Mouse (Mus musculus): ENCODE results near the gene Mylk2. TPM values are rescaled to one million over a fixed set of nuclear protein-coding genes. Genes with fewer than 3 reads are reported as not detected.

Mylk2 gene
- total and polyA plus RNA-seq, 2 experiments from 2014 or later, result 0.29 TPM; not detected in 1

DNA sequence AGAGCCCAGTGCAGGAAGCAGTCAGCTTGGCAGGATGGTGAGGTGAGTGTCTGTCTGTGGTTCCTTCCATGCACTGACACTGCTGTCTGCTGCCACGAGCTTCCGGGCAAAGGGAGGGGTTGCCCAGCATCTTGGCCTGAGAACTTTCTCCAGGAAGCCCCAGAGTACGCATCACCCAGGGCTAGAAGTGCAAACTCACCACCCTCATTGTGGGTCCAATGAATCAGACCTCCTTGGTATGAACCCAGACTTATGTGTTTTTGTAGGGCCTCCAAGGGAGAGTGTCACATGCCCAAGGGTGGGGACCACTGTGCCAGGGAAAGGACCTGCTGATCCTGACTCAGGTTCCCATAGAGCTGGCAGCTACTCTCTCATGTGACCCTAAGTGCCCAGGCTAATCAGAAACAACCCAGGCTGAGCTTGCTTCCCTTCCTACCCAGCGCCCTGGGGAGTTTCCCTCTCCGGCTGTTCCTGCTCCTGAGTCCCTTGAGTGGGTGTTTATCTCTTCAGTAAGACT lies 7.0 kb upstream of the Mylk2 start:
- DNase-seq, result no peak
- no peak overlapping the region for H3K27ac ChIP-seq (ENCODE audit: low read depth, low read length)
- no peak for TF ChIP-seq CTCF (IDR thresholded peaks at IDR 0.05; ENCODE audit: low read depth)
- H3K4me3 ChIP-seq (ENCODE audit: low read depth, low read length), result no peak overlapping the region
- H3K9ac ChIP-seq, result no peak overlapping the region
- H3K4me2 ChIP-seq (ENCODE audit: low read depth), result no peak overlapping the region
- WGBS, result 80% methylated on average over 5 of the region's 5 CpGs
- no peak for ATAC-seq
- H3K27me3 ChIP-seq (ENCODE audit: insufficient read depth, low read length), result no peaks in the 10 kb centered on the region
- H3K9me3 ChIP-seq (ENCODE audit: low read length), result no peaks in the 10 kb centered on the region
- H3K36me3 ChIP-seq (ENCODE audit: insufficient read depth), result no peaks in the 10 kb centered on the region
- no peaks in the 10 kb centered on the region for H3K4me1 ChIP-seq (ENCODE audit: insufficient read depth)

DNA sequence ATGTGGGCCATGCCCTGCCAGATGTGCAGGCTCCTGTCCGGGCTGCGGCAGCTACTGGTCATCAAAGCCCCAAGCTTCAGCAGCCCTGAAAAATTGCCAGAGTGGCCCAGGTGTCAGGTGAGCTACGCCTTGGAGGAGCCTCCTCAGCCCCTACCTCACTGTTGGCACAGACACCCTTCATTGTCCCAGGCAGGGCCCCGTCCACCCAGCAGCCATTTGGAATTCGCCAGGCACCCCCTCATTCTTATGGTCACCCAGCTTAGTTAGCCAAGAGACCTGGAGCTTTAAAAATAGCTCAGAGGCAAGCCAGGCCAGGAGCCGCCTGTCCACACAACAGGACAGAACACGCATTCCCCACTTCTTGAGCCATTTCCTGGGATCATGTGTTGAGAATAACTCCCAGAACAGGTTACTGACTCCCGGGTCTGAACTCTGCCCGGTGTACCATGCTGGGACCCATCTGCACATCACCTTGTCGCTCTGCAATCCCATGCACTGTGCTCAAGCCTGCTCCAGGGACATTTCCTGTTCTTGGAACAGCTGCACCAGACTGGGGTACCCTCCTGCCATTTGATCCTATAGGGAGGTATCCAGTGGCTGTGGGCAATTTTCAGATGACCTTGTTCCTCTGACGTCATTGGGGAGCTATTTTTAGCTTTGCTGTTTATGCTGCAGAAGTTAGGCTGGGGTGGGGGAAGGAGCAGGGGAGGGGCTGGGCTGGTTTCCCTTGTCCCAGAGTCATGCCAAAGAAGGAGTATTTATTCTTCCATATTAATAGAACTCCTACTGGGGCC lies 5.9 kb upstream of the Mylk2 start:
- Histone ChIP-seq H3K27ac (ENCODE audit: low read depth, low read length) (no peak overlapping the region), H3K4me1 (ENCODE audit: insufficient read depth) (no peaks in the 10 kb centered on the region), H3K27me3 (ENCODE audit: insufficient read depth, low read length) (no peaks in the 10 kb centered on the region), H3K4me2 (ENCODE audit: low read depth) (no peak overlapping the region), H3K36me3 (ENCODE audit: insufficient read depth) (no peaks in the 10 kb centered on the region), H3K9ac (no peak overlapping the region), H3K9me3 (ENCODE audit: low read length) (no peaks in the 10 kb centered on the region), H3K4me3 (ENCODE audit: low read depth, low read length) (no peak overlapping the region)
- TF ChIP-seq CTCF (IDR thresholded peaks at IDR 0.05; ENCODE audit: low read depth), result no peak
- ATAC-seq (no peak), DNase-seq (no peak)
- 66% methylated on average over 11 of the region's 11 CpGs for WGBS

DNA sequence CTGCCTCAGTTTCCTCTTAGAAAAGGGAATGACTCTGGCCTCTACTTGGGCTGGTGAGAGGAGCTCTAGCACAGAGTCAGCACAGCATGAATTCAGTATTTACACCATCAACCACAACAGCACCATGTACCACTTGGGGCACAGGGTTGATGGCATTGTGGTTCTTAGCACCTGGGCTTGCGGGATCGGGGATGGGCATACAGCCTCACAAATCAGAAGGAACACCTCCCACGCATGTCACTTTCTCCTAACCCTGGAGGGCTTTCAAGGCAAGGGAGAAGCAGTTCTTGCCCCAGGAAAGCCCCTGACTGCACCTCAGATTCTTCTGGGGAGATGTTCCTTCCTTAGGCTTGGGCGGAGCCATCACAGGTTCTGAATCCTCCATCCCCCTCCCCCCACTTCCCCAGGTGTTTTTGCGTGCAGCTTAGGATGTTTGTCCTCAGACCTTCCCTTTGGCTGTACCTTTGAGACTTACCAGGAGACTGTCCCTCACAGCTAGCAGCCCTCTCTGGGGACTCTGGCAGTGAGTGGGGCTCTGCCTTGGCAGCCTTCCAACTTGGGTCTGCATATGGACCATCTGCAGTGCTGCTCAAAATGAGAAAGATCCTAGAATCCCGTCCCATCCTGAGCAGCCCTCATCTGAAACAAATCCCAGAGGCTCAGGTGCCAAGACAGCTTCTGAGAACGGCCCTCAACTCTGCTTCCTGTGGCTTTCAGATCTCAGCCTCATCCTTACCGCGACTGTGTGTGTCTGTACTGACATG lies 4.7 kb upstream of the Mylk2 start:
- no peaks in the 10 kb centered on the region for H3K9me3 ChIP-seq (ENCODE audit: low read length)
- no peak for TF ChIP-seq CTCF (IDR thresholded peaks at IDR 0.05; ENCODE audit: low read depth)
- no peaks in the 10 kb centered on the region for H3K36me3 ChIP-seq (ENCODE audit: insufficient read depth)
- H3K4me2 ChIP-seq (ENCODE audit: low read depth), result no peak overlapping the region
- no peak overlapping the region for H3K9ac ChIP-seq
- H3K27ac ChIP-seq (ENCODE audit: low read depth, low read length), result no peak overlapping the region
- H3K4me1 ChIP-seq (ENCODE audit: insufficient read depth), result no peaks in the 10 kb centered on the region
- no peaks in the 10 kb centered on the region for H3K27me3 ChIP-seq (ENCODE audit: insufficient read depth, low read length)
- WGBS, result 60% methylated on average over 9 of the region's 9 CpGs
- DNase-seq (peak; percentile 34), ATAC-seq (0 out of 2 replicates have a peak, but pooled peaks have one; percentile 35)
- H3K4me3 ChIP-seq (ENCODE audit: low read depth, low read length), result no peak overlapping the region

DNA sequence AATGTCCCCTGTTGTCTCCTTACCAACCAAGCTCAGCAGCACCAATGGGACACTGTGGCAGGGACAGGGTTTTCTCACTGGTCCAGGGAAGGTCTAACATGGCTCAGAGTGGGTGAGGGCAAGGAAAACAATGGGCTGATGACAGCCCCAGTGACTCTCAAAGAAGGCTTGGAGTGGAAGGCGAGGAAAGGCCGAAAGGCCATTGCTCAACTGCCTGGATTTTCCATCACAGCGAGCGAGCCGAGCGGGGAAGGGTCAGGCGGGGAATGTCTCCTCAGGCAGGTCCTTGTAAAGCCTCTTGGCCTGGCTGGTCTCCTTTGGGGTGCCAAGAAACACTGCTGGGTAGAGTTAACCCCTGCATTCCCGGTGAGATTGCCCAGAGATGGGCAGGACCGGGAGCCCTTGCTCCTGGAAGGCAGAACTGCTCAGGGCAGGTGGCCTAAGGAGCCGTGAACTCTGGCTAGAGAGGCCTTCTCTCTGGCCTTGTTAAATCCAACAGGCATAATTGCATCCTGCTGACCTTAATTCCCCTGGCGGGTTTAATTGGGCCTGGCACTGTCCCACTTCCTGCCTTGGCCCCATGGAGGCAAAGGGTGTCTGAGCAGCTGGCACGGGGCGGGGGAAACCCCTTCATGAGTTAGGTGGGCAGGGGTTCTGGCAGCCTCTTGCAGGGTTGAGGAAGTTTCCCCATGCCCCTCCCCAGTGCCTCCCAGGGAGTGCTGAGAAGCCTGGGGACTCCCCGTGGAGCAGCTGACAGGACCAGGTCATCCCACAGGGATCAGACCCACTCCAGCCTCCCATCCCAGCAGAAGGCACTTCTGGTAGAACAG lies 3.8 kb upstream of the Mylk2 start:
- H3K36me3 ChIP-seq (ENCODE audit: insufficient read depth), result no peaks in the 10 kb centered on the region
- H3K4me2 ChIP-seq (ENCODE audit: low read depth), result no peak overlapping the region
- H3K27me3 ChIP-seq (ENCODE audit: insufficient read depth, low read length), result no peaks in the 10 kb centered on the region; the same call in 1 of the 2 replicates
- 45% methylated on average over 14 of the region's 14 CpGs for WGBS
- TF ChIP-seq CTCF (IDR thresholded peaks at IDR 0.05; ENCODE audit: low read depth), result no peak
- H3K4me1 ChIP-seq (ENCODE audit: insufficient read depth), result no peaks in the 10 kb centered on the region
- no peaks in the 10 kb centered on the region for H3K9me3 ChIP-seq (ENCODE audit: low read length)
- ATAC-seq (peak; percentile 57), DNase-seq (peak; percentile 51)
- H3K4me3 ChIP-seq (ENCODE audit: low read depth, low read length), result no peak overlapping the region
- no peak overlapping the region for H3K27ac ChIP-seq (ENCODE audit: low read depth, low read length)
- no peak overlapping the region for H3K9ac ChIP-seq

DNA sequence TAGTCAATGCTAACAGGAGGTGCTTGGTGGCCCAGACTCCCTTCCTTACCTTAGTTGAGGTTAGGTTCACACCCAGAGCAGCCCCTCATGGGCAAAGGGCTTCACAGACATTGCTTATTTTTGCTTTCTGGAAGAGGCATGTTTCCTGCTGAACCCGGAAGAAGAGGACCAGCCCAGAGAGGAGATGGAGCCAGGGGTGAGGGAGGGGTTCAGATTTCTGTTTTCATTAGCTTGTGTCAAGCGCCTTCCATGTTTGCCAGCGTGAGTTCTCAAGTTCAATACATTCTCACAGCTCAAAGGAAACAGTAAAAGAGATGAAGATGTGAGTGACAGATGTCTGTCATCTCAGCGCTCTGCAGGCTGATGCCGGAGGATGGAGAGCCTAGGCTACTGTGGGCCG lies 1.3 kb upstream of the Mylk2 start:
- Histone ChIP-seq H3K27me3 (ENCODE audit: insufficient read depth, low read length) (peaks cover 6% of the 10 kb centered on the region), H3K27ac (ENCODE audit: low read depth, low read length) (no peak overlapping the region), H3K4me3 (ENCODE audit: low read depth, low read length) (no peak overlapping the region), H3K4me2 (ENCODE audit: low read depth) (no peak overlapping the region), H3K9me3 (ENCODE audit: low read length) (no peaks in the 10 kb centered on the region), H3K9ac (no peak overlapping the region), H3K36me3 (ENCODE audit: insufficient read depth) (no peaks in the 10 kb centered on the region), H3K4me1 (ENCODE audit: insufficient read depth) (no peaks in the 10 kb centered on the region)
- no peak for ATAC-seq
- no peak for TF ChIP-seq CTCF (IDR thresholded peaks at IDR 0.05; ENCODE audit: low read depth)
- no peak for DNase-seq
- 84% methylated on average over 6 of the region's 6 CpGs for WGBS

DNA sequence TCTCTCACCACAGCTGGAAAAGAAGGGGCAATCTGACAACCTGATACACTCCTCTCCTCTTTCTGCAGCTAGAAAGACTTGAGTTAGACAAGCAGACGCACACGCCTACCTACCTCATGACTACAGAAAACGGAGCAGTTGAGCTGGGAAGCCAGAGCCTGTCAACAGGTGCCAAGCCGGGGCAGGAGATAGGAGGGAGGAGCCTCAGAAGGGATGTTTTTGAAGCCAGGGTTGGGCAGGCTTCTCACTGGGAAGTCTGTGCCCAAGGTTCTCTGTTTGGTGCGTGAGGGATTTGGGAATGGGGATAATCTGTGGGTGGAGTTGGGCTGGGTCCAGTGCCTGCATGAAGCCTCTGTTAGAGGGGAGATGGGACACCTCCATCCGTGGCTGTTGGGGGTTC lies 280 bp downstream of the Mylk2 start:
- no peak overlapping the region for H3K4me3 ChIP-seq (ENCODE audit: low read depth, low read length)
- H3K27me3 ChIP-seq (ENCODE audit: insufficient read depth, low read length), result peaks cover 6% of the 10 kb centered on the region
- TF ChIP-seq CTCF (IDR thresholded peaks at IDR 0.05; ENCODE audit: low read depth), result no peak
- 27% methylated on average over 6 of the region's 6 CpGs for WGBS
- no peak overlapping the region for H3K4me2 ChIP-seq (ENCODE audit: low read depth)
- no peaks in the 10 kb centered on the region for H3K4me1 ChIP-seq (ENCODE audit: insufficient read depth)
- H3K9ac ChIP-seq, result no peak overlapping the region
- H3K36me3 ChIP-seq (ENCODE audit: insufficient read depth), result no peaks in the 10 kb centered on the region
- DNase-seq (no peak), ATAC-seq (no peak)
- H3K9me3 ChIP-seq (ENCODE audit: low read length), result no peaks in the 10 kb centered on the region
- no peak overlapping the region for H3K27ac ChIP-seq (ENCODE audit: low read depth, low read length)
